22 mouse cellular contexts compared by ENCODE assay signal in genomic region chr14:31896500-31896899, GRCm38 (mm10).
A peak's percentile ranks its signal among the peaks of the same experiment; 100 is the strongest.
DNase-seq lines count a peak whose midpoint lies in the region; ATAC-seq lines count a peak whose summit lies in the region.
"Had no signal": no experiment of that assay in that cellular context is flagged by ENCODE, and none has a peak within 500 bp of the region (broad histone marks: within the 10 kb centered on the region; RNA-seq: fewer than 3 reads in every experiment).

No protein-coding gene starts in this region.

- no peaks in the 10 kb centered on the region for H3K27me3 ChIP-seq in embryonic facial prominence, embryonic 10.5 days (replicated peaks; ENCODE audit: low read depth, poor library complexity, severe bottlenecking)
- no peaks in the 10 kb centered on the region for H3K27me3 ChIP-seq in forebrain, embryonic 13.5 days
- H3K27me3 ChIP-seq: heart, embryonic 15.5 days; Patski had no signal

- no peaks in the 10 kb centered on the region for H3K9me3 ChIP-seq in embryonic facial prominence, embryonic 10.5 days
- no peaks in the 10 kb centered on the region for H3K9me3 ChIP-seq in forebrain, embryonic 13.5 days (replicated peaks)
- H3K9me3 ChIP-seq: heart, embryonic 15.5 days had no signal

- 52% methylated on average over 1 of the region's 1 CpGs for WGBS in embryonic facial prominence, embryonic 10.5 days
- 74% methylated on average over 1 of the region's 1 CpGs for WGBS in forebrain, embryonic 13.5 days

- H3K36me3 ChIP-seq in embryonic facial prominence, embryonic 10.5 days (replicated peaks): no peaks in the 10 kb centered on the region
- no peaks in the 10 kb centered on the region for H3K36me3 ChIP-seq in forebrain, embryonic 13.5 days (ENCODE audit: poor library complexity, severe bottlenecking)
- H3K36me3 ChIP-seq: heart, embryonic 15.5 days had no signal

- H3K4me3 ChIP-seq in embryonic facial prominence, embryonic 10.5 days: no peak overlapping the region
- H3K4me3 ChIP-seq in forebrain, embryonic 13.5 days: no peak overlapping the region
- H3K4me3 ChIP-seq: gastrocnemius, adult 2 months; heart, embryonic 15.5 days had no signal

- H3K4me1 ChIP-seq in embryonic facial prominence, embryonic 10.5 days: peaks cover 32% of the 10 kb centered on the region
- peaks cover 9% of the 10 kb centered on the region for H3K4me1 ChIP-seq in forebrain, embryonic 13.5 days

- no peak overlapping the region for H3K9ac ChIP-seq in forebrain, embryonic 13.5 days
- H3K9ac ChIP-seq: heart, embryonic 15.5 days had no signal

- ATAC-seq in forebrain, embryonic 13.5 days: no peak
- ATAC-seq: forebrain, embryonic 14.5 days; hindbrain, embryonic 16.5 days; inflammation-experienced regulatory T-cells, adult 6 months; intestine, postnatal 0 days; Patski had no signal

- H3K27ac ChIP-seq in embryonic facial prominence, embryonic 10.5 days (replicated peaks): no peak overlapping the region; the same call in 1 of the 2 replicates
- H3K27ac ChIP-seq in forebrain, embryonic 13.5 days: no peak overlapping the region
- H3K27ac ChIP-seq: gastrocnemius, adult 2 months; heart, embryonic 15.5 days had no signal

- no peak overlapping the region for H3K4me2 ChIP-seq in forebrain, embryonic 13.5 days
- H3K4me2 ChIP-seq: heart, embryonic 11.5 days; heart, embryonic 15.5 days had no signal

- peak; percentile 65 for DNase-seq in heart, adult 11 months
- no peak for DNase-seq in heart, adult 8-10 months (ENCODE audit: low spot score)
- DNase-seq in 3T3-L1 (ENCODE audit: low read depth, low spot score) (peak; percentile 40), ES-CJ7 (ENCODE audit: low read depth, low spot score) (peak; percentile 66)
- DNase-seq in embryonic facial prominence, embryonic 10.5 days (ENCODE audit: low spot score): peak; percentile 18
- no peak for DNase-seq in spleen, postnatal 14 days (ENCODE audit: low spot score in 2 of 2)
- no peak for DNase-seq in thymus, postnatal 0 days (ENCODE audit: low spot score)
- DNase-seq: adrenal gland, adult 8-10 months; cerebellum, adult 11 months; cerebellum, adult 8-10 months; cerebellum, postnatal 25 days; gastrocnemius, adult 2 months; gastrocnemius, postnatal 25 days; kidney, adult 8-10 months had no signal

Comparison
In these comparisons a context has a peak if more than half of its experiments do, and no peak if none do; other contexts are left out.
1. DNase-seq: peak in heart, adult 11 months (single experiment), 3T3-L1 (single experiment), ES-CJ7 (single experiment) and embryonic facial prominence, embryonic 10.5 days (single experiment); none in heart, adult 8-10 months (single experiment), spleen, postnatal 14 days (0 of 2) and thymus, postnatal 0 days (single experiment).